Mouse (Mus musculus) neural tube, embryonic 10.5 days (tissue): ENCODE measurements at regions not wholly inside any gene's neighbourhood (a gene's known extent, or its start where the extent isn't known, plus 50 kb on each side); places are given as distances from the start of the nearest gene placed in this dataset.

Experiments
- DNase-seq: peaks from one replicate; pipeline ENCODE4 v3.0.0-alpha.2; 2017; ENCODE audit warnings: low spot score; ENCODE audit errors: extremely low spot score

- DNase-seq: no peak
These were observed 99.7 kb upstream of the Arid5b start for GRCm38 (mm10) chr10:68378212-68378611.

GRCm38 (mm10) chr10:68377479-68377878 is 98.9 kb upstream of the Arid5b start:
- no peak for DNase-seq

GRCm38 (mm10) chr10:68373875-68374274 is 95.3 kb upstream of the Arid5b start:
- DNase-seq: no peak

GRCm38 (mm10) chr10:68371785-68372184 is 93.2 kb upstream of the Arid5b start:
- DNase-seq: no peak

GRCm38 (mm10) chr10:68370986-68371385 is 92.4 kb upstream of the Arid5b start:
- no peak for DNase-seq

- no peak for DNase-seq
These were observed 88.3 kb upstream of the Arid5b start for GRCm38 (mm10) chr10:68366796-68367195.

- DNase-seq: no peak
These were observed 82.4 kb upstream of the Arid5b start for GRCm38 (mm10) chr10:68360765-68361483.

GRCm38 (mm10) chr10:68359135-68359534 is 80.6 kb upstream of the Arid5b start:
- no peak for DNase-seq

GRCm38 (mm10) chr10:68356973-68357372 is 78.4 kb upstream of the Arid5b start:
- no peak for DNase-seq

- DNase-seq: no peak
These were observed 78.0 kb upstream of the Arid5b start for GRCm38 (mm10) chr10:68356521-68356920.

GRCm38 (mm10) chr10:68356093-68356485 is 77.5 kb upstream of the Arid5b start:
- DNase-seq: no peak

GRCm38 (mm10) chr10:68355471-68356092 is 77.0 kb upstream of the Arid5b start:
- no peak for DNase-seq

- DNase-seq: no peak
These were observed 76.0 kb upstream of the Arid5b start for GRCm38 (mm10) chr10:68354335-68355231.

GRCm38 (mm10) chr10:68353692-68354232 is 75.2 kb upstream of the Arid5b start:
- peak; percentile 25 for DNase-seq

- no peak for DNase-seq
These were observed 73.5 kb upstream of the Arid5b start for GRCm38 (mm10) chr10:68351841-68352555.

- no peak for DNase-seq
These were observed 72.9 kb upstream of the Arid5b start for GRCm38 (mm10) chr10:68351441-68351840.

GRCm38 (mm10) chr10:68350798-68351197 is 72.3 kb upstream of the Arid5b start:
- DNase-seq: no peak

- DNase-seq: no peak
These were observed 69.3 kb upstream of the Arid5b start for GRCm38 (mm10) chr10:68347806-68348205.

GRCm38 (mm10) chr10:68344991-68345720 is 66.6 kb upstream of the Arid5b start:
- DNase-seq: no peak

- no peak for DNase-seq
These were observed 65.7 kb upstream of the Arid5b start for GRCm38 (mm10) chr10:68344211-68344610.
